Comparison of ENCODE assay signal across 8 mouse cellular contexts in genomic region chr19:37175919-37176318, GRCm38 (mm10). TPM values are rescaled to one million over a fixed set of nuclear protein-coding genes. Genes with fewer than 3 reads are reported as not detected.
DNase-seq lines count a peak whose midpoint lies in the region; ATAC-seq and TF ChIP-seq lines count a peak whose summit lies in the region.

No protein-coding gene starts in this region.

- no peak for ATAC-seq in embryonic facial prominence, embryonic 14.5 days (ENCODE audit: low read depth)
- no peak for ATAC-seq in hindbrain, embryonic 16.5 days
- no peak for ATAC-seq in limb, embryonic 12.5 days (ENCODE audit: insufficient number of reproducible peaks, insufficient read depth, low FRiP score, low TSS enrichment, low read depth)
- ATAC-seq in neural tube, embryonic 13.5 days (ENCODE audit: low read depth), result no peak

- no peak for TF ChIP-seq POLR2A in MEL (IDR thresholded peaks at IDR 0.05; ENCODE audit: control insufficient read depth in 1 of 2, insufficient read depth in 1 of 2, low read depth in 1 of 2, low read length in 2 of 2, poor library complexity in 1 of 2)

- DNase-seq in adrenal gland, adult (ENCODE audit: inconsistent age in 2 of 2, low spot score in 1 of 2), result peak; percentile 51 to 84
- no peak for DNase-seq in adrenal gland, adult 8-10 months
- DNase-seq in MEL (ENCODE audit: low read depth, low spot score), result peak; percentile 52
- peak; percentile 25 for DNase-seq in embryonic facial prominence, embryonic 14.5 days (ENCODE audit: low spot score)
- DNase-seq in thymus, postnatal 0 days (ENCODE audit: low spot score), result no peak

- H3K27me3 ChIP-seq in MEL (ENCODE audit: control insufficient read depth in 1 of 2, insufficient read depth in 2 of 2, low read length in 2 of 2), result no peaks in the 10 kb centered on the region
- peaks cover 38% of the 10 kb centered on the region for H3K27me3 ChIP-seq in embryonic facial prominence, embryonic 14.5 days (replicated peaks; ENCODE audit: control insufficient read depth, insufficient read depth, low read length)
- no peaks in the 10 kb centered on the region for H3K27me3 ChIP-seq in hindbrain, embryonic 16.5 days (replicated peaks; ENCODE audit: control insufficient read depth, insufficient read depth, low read length)
- peaks cover 41% of the 10 kb centered on the region for H3K27me3 ChIP-seq in limb, embryonic 12.5 days
- H3K27me3 ChIP-seq in neural tube, embryonic 13.5 days, result no peaks in the 10 kb centered on the region; the same call in 1 of the 2 replicates

- TF ChIP-seq CTCF in MEL (IDR thresholded peaks at IDR 0.05 in 2 of 3, conservative IDR thresholded peaks at IDR 0.05 in 1 of 3; ENCODE audit: control insufficient read depth in 1 of 3, insufficient read depth in 1 of 3, low read depth in 2 of 3, low read length in 3 of 3, poor library complexity in 1 of 3, severe bottlenecking in 1 of 3), result no peak

- H3K36me3 ChIP-seq in MEL (ENCODE audit: control insufficient read depth in 1 of 2, insufficient read depth in 2 of 2, low read length in 2 of 2), result peaks cover 0 to 2% of the 10 kb centered on the region in 2 experiments; a peak in 1 of 4 replicates
- no peaks in the 10 kb centered on the region for H3K36me3 ChIP-seq in embryonic facial prominence, embryonic 14.5 days (ENCODE audit: control insufficient read depth, insufficient read depth, low read length)
- no peaks in the 10 kb centered on the region for H3K36me3 ChIP-seq in hindbrain, embryonic 16.5 days (ENCODE audit: control insufficient read depth, insufficient read depth, low read length)
- no peaks in the 10 kb centered on the region for H3K36me3 ChIP-seq in limb, embryonic 12.5 days
- no peaks in the 10 kb centered on the region for H3K36me3 ChIP-seq in neural tube, embryonic 13.5 days

- H3K4me1 ChIP-seq in MEL (ENCODE audit: control insufficient read depth in 1 of 2, insufficient read depth in 2 of 2, low read length in 2 of 2), result peaks cover 6 to 8% of the 10 kb centered on the region in 2 experiments; a peak in 3 of 4 replicates
- peaks cover 8% of the 10 kb centered on the region for H3K4me1 ChIP-seq in embryonic facial prominence, embryonic 14.5 days (ENCODE audit: control insufficient read depth, insufficient read depth, low read length)
- H3K4me1 ChIP-seq in hindbrain, embryonic 16.5 days (ENCODE audit: control insufficient read depth, insufficient read depth, low read depth, low read length), result peaks cover 14% of the 10 kb centered on the region
- H3K4me1 ChIP-seq in limb, embryonic 12.5 days (replicated peaks), result peaks cover 12% of the 10 kb centered on the region
- H3K4me1 ChIP-seq in neural tube, embryonic 13.5 days (replicated peaks), result peaks cover 53% of the 10 kb centered on the region

- no peak for TF ChIP-seq RAD21 in MEL (IDR thresholded peaks at IDR 0.05; ENCODE audit: low read depth, low read length)

- H3K9ac ChIP-seq in MEL (ENCODE audit: control insufficient read depth, low read depth, low read length, poor library complexity, severe bottlenecking), result peak overlapping the region; percentile 16; the same call in 1 of the 2 replicates
- H3K9ac ChIP-seq in embryonic facial prominence, embryonic 14.5 days (ENCODE audit: low read depth, low read length), result peak overlapping the region; percentile 65
- peak overlapping the region; percentile 77 for H3K9ac ChIP-seq in hindbrain, embryonic 16.5 days (ENCODE audit: low read depth, low read length)
- H3K9ac ChIP-seq in limb, embryonic 12.5 days (replicated peaks), result no peak overlapping the region
- peak overlapping the region; percentile 86 for H3K9ac ChIP-seq in neural tube, embryonic 13.5 days

- H3K4me3 ChIP-seq in MEL (ENCODE audit: control insufficient read depth in 1 of 2, insufficient read depth in 1 of 2, low read depth in 2 of 2, low read length in 2 of 2), result peak overlapping the region; percentile 80 to 91
- peak overlapping the region; percentile 68 for H3K4me3 ChIP-seq in embryonic facial prominence, embryonic 14.5 days (ENCODE audit: low read depth, low read length)
- H3K4me3 ChIP-seq in hindbrain, embryonic 16.5 days (ENCODE audit: low read length), result peak overlapping the region; percentile 62
- H3K4me3 ChIP-seq in limb, embryonic 12.5 days (replicated peaks), result peak overlapping the region; percentile 65
- peak overlapping the region; percentile 59 for H3K4me3 ChIP-seq in neural tube, embryonic 13.5 days

- no peak for TF ChIP-seq EP300 in MEL (IDR thresholded peaks at IDR 0.05; ENCODE audit: low read depth in 1 of 2, low read length in 2 of 2)

- H3K27ac ChIP-seq in MEL (ENCODE audit: control insufficient read depth, low read depth, low read length), result no peak overlapping the region
- H3K27ac ChIP-seq in embryonic facial prominence, embryonic 14.5 days (replicated peaks; ENCODE audit: low read depth, low read length), result peak overlapping the region; percentile 64
- H3K27ac ChIP-seq in hindbrain, embryonic 16.5 days (ENCODE audit: low read depth, low read length), result peak overlapping the region; percentile 86
- H3K27ac ChIP-seq in limb, embryonic 12.5 days, result no peak overlapping the region
- peak overlapping the region; percentile 92 for H3K27ac ChIP-seq in neural tube, embryonic 13.5 days (replicated peaks)

- peak overlapping the region; percentile 100 for H3K4me2 ChIP-seq in embryonic facial prominence, embryonic 14.5 days (ENCODE audit: low read depth, low read length)
- H3K4me2 ChIP-seq in hindbrain, embryonic 16.5 days (ENCODE audit: low read length), result peak overlapping the region; percentile 96
- H3K4me2 ChIP-seq in limb, embryonic 12.5 days, result peak overlapping the region; percentile 99
- H3K4me2 ChIP-seq in neural tube, embryonic 13.5 days, result peak overlapping the region; percentile 82

- no peaks in the 10 kb centered on the region; the same call in 1 of the 2 replicates for H3K79me2 ChIP-seq in MEL (ENCODE audit: control insufficient read depth, insufficient read depth, low read length, poor library complexity)

- 13% methylated on average over 6 of the region's 6 CpGs for WGBS in embryonic facial prominence, embryonic 14.5 days
- 7% methylated on average over 6 of the region's 6 CpGs for WGBS in hindbrain, embryonic 16.5 days
- 9% methylated on average over 6 of the region's 6 CpGs for WGBS in limb, embryonic 12.5 days
- WGBS in neural tube, embryonic 13.5 days, result 3% methylated on average over 6 of the region's 6 CpGs

- H3K9me3 ChIP-seq in MEL (replicated peaks; ENCODE audit: insufficient read depth, low read length), result no peaks in the 10 kb centered on the region
- no peaks in the 10 kb centered on the region for H3K9me3 ChIP-seq in embryonic facial prominence, embryonic 14.5 days (ENCODE audit: control insufficient read depth, low read length)
- no peaks in the 10 kb centered on the region for H3K9me3 ChIP-seq in hindbrain, embryonic 16.5 days (ENCODE audit: control insufficient read depth, low read length)
- H3K9me3 ChIP-seq in limb, embryonic 12.5 days, result no peaks in the 10 kb centered on the region
- no peaks in the 10 kb centered on the region for H3K9me3 ChIP-seq in neural tube, embryonic 13.5 days

TF ChIP-seq in MEL, 35 proteins besides CTCF, POLR2A, EP300 and RAD21:
- no peak for TF ChIP-seq ELF1 (IDR thresholded peaks at IDR 0.05; ENCODE audit: low read depth, low read length)
- peak; percentile 87 for TF ChIP-seq RCOR1 (IDR thresholded peaks at IDR 0.05; ENCODE audit: low read depth, low read length)
- 0 out of 2 replicates have a peak, but pooled peaks have one; percentile 41 for TF ChIP-seq MAZ (IDR thresholded peaks at IDR 0.05; ENCODE audit: low read depth, low read length)

RNA-seq across cellular contexts. Expression of gene March5, which starts 31.4 kb away (rescaled TPM):
- 100 to 1,000 TPM in 1 of 4 experiments, 10 to 100 TPM in 3; 78.1 to 100 (median 96.2) TPM for total RNA-seq in adrenal gland, adult 8-10 months (2022)
- total RNA-seq in MEL (2012; rRNA removed), result 65.6 and 68.5 TPM in 2 replicates
- 10 to 100 TPM in 1 of 2 experiments, not detected in 1; 83.5 TPM for polyA plus RNA-seq in MEL (2012; ENCODE audit: insufficient read depth in 1 of 2, insufficient read length in 2 of 2, low read depth in 1 of 2, low replicate concordance in 2 of 2, missing spikeins in 1 of 2)
- polyA plus RNA-seq in embryonic facial prominence, embryonic 14.5 days (2014; fragmentation: Nextera tagmentation; extraction: Ambion mirVana), result 96.0 and 102 TPM in 2 replicates
- polyA plus RNA-seq in hindbrain, embryonic 16.5 days (2015; fragmentation: Nextera tagmentation; extraction: Ambion mirVana), result 82.7 and 83.2 TPM in 2 replicates
- polyA plus RNA-seq in limb, embryonic 12.5 days (2016; fragmentation: Nextera tagmentation; extraction: Ambion mirVana), result 150 and 155 TPM in 2 replicates
- polyA plus RNA-seq in neural tube, embryonic 13.5 days (2015; fragmentation: Nextera tagmentation; extraction: Ambion mirVana), result 130 and 134 TPM in 2 replicates
- 95.0 and 102 TPM in 2 replicates for polyA plus RNA-seq in thymus, postnatal 0 days (2015; fragmentation: Nextera tagmentation; extraction: Ambion mirVana)

RNA-seq across cellular contexts. Expression of gene Cpeb3, which starts 32.5 kb away (rescaled TPM):
- 10 to 100 TPM; 20.4 to 29.9 (median 26.0) TPM for total RNA-seq in adrenal gland, adult 8-10 months (2022)
- total RNA-seq in MEL (2012; rRNA removed), result 0.29 and 0.35 TPM in 2 replicates
- polyA plus RNA-seq in MEL (2012; ENCODE audit: insufficient read depth in 1 of 2, insufficient read length in 2 of 2, low read depth in 1 of 2, low replicate concordance in 2 of 2, missing spikeins in 1 of 2), result under 1 TPM in 1 of 2 experiments, not detected in 1; 0.93 TPM
- polyA plus RNA-seq in embryonic facial prominence, embryonic 14.5 days (2014; fragmentation: Nextera tagmentation; extraction: Ambion mirVana), result 1.5 and 1.9 TPM in 2 replicates
- polyA plus RNA-seq in hindbrain, embryonic 16.5 days (2015; fragmentation: Nextera tagmentation; extraction: Ambion mirVana), result 10.4 and 10.9 TPM in 2 replicates
- polyA plus RNA-seq in limb, embryonic 12.5 days (2016; fragmentation: Nextera tagmentation; extraction: Ambion mirVana), result 1.2 and 1.9 TPM in 2 replicates
- 10.4 and 11.2 TPM in 2 replicates for polyA plus RNA-seq in neural tube, embryonic 13.5 days (2015; fragmentation: Nextera tagmentation; extraction: Ambion mirVana)
- 0.59 and 1.1 TPM in 2 replicates for polyA plus RNA-seq in thymus, postnatal 0 days (2015; fragmentation: Nextera tagmentation; extraction: Ambion mirVana)

Comparison
In these comparisons a context has a peak if more than half of its experiments do, and no peak if none do; other contexts are left out.
1. DNase-seq: peak in adrenal gland, adult (2 of 2), MEL (single experiment) and embryonic facial prominence, embryonic 14.5 days (single experiment); none in adrenal gland, adult 8-10 months (single experiment) and thymus, postnatal 0 days (single experiment).
2. H3K27ac ChIP-seq: peak in embryonic facial prominence, embryonic 14.5 days (single experiment), hindbrain, embryonic 16.5 days (single experiment) and neural tube, embryonic 13.5 days (single experiment); none in MEL (single experiment) and limb, embryonic 12.5 days (single experiment).
3. Peak in every context shown above with its lines, with median percentiles within 50 percentile points of each other: H3K4me3 ChIP-seq and H3K4me2 ChIP-seq.